Mouse (Mus musculus) T-helper 17 cell (primary cell): ENCODE data around the gene Mx1.

Source experiments
- in situ Hi-C, 2 experiments: fragments of 300-600 bp; cut with MboI, MseI; formaldehyde crosslinking; loops; 1 replicate in 1 of 2; 2 replicates in 1 of 2; pipeline ENCODE4 v1.15.1; 2025; ENCODE audit warnings: high pct_unique_total_duplicates in 2 of 2

Gene Mx1

DNA sequence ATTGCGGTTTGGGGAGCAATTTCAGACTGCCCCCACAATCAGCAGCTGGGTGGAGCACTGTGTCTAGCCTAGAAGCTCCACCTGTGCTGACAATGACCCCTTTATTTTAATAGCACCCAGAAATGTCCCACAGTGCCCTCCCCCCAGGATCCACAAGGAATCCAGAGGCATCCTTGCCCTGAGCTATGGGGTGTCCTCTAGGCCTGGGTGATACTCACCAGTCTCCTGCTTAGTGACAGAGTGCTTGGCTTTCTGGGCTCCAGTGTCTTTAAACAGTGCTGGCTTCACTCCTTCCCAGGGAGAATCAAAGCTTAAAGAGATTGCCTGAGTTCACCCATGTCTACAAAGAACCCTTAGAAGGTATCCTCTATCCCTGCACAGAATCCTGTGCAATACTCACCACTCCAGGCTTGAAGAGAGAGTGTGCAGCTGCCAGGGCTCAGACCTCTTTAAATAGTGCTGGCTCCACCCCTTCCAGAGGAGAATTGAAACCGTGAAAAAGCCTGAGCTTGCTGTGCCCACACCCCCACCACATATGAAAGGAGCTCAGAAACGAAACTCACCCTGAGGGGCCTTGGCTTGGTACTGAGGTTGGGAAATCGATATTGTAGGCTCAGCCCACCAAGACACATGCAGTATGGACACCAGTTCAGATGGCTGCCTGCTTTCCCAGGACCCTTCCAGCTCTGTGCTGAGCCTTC, at the start of gene Mx1:
TSS of gene Mx1 (minus strand) at position 427 of the 701 bp plus-strand sequence.
- in situ Hi-C loops: no loop called here

DNA sequence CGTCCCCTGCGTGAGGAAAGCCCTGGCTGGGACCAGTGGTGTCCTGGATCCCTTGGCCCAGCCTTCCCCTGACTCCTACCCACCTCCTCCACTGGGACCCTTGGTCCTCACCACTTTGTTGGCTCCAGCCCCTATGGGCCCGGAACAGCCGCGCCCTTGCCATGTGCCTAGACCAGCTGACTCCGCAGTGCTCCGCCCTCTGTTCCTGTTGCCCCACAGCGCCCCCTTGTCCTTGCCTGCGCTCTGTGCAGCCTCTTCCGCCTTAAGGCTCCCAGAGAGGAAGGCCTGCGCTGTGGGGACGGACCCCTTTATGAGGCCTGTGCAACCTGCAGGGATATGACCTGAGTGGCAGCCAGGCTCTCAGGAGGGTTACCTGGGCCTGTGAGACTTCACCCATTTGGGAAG, 49.6 kb upstream of the Mx1 start:
- in situ Hi-C loops: loop anchor here (5.0 to 10.0 kb wide), 2 partner anchors 70 to 498 kb away; no protein-coding TSS in a partner anchor

DNA sequence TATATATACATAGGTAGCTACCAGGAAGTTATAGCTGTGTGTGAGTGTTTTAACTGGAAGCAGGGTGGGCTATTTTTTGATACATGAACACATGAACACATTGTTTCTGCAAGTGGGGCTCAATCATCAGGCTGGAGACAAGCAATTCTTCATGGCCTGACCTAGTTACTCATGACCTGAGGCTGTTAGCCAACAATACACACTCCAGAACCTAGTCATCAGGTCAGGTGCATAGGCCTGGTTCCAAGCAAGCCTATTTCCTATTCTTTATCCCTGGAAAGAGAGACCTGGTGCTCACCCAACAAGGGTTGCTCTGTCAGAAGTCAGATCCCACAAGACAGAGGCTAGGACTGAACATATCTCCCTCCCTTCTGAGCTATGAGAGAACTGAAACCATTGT, 48.8 kb upstream of the Mx1 start:
- in situ Hi-C loops: loop anchor here (5.0 to 10.0 kb wide), 2 partner anchors 69 to 497 kb away; no protein-coding TSS in a partner anchor

DNA sequence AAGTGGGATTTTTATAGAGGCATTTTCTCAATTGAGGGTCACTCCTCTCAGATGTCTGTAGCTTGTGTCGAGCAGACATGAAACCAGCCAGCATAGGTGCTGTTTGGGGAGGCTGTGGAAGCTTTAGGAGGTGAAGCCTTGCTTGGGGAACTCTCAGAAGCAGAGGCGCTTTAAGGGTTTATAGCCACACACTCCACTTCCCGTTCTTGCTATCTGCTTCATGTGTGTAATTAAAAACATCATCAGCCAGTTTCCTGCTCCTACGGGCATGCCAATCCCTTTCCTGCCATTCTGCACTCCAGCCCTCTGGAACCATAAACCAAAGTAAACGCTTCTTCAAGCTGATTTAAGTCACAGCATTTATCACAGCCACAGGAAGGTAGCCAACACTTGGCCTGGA, 48.1 kb upstream of the Mx1 start:
- in situ Hi-C loops: loop anchor here (5.0 to 10.0 kb wide), 2 partner anchors 69 to 496 kb away; no protein-coding TSS in a partner anchor

DNA sequence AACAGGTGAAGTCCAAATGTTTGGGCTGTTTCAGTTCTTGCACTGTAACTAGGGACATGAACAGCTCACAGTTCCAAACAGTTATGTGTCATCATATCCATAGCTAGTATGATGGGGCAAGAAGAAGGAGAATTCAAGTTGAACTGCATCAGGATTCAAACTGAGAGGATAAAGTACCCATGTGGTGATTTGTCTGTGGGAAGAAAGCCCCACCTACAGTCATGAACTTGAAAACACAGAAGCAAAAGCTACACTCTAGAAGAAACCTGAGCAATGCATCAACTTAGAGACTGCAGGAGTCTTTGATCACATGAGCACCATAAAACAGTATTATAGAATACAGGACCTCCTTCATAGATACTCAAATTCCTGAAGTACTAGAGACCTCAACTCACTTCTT, 45.1 kb upstream of the Mx1 start:
- in situ Hi-C loops: no loop called here

DNA sequence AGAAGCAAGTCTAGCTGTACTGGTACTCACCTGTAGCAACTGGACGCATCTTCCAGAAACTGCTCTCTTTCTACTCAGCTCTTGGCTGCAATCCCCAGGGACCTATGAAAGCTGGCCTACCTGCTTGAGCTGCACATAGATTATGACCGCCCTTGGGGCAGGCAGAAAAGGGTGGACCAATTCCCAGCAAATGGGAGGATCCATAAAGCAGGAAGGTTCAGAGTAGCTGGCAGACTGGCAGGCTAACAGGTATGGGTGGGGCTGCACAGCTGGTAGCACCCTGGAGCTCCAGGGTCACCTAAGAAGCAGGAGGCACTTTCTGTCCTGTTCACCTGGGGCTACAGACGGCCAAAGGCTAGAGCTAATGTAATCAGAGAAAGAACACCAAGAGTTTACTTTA, 42.1 kb upstream of the Mx1 start:
- in situ Hi-C loops: no loop called here

DNA sequence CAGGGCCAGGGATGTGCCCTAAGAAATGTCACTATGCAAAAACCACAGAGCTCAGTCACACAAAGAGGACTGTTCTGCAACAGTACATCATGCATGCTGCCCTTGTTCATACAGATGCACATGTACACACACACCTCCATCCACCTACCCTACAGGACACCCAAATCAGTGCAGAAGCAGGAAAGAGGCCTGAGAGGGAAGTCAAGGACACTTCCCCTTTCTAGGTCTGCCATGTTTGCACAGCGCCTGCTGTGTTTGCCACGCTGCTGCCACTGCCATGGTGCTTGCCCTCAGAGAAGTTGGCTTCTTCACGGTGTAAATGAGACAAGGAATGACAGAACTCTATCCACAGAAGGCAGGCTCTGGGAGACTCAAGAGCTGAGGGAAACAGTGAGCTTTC, 41.1 kb upstream of the Mx1 start:
- in situ Hi-C loops: no loop called here

DNA sequence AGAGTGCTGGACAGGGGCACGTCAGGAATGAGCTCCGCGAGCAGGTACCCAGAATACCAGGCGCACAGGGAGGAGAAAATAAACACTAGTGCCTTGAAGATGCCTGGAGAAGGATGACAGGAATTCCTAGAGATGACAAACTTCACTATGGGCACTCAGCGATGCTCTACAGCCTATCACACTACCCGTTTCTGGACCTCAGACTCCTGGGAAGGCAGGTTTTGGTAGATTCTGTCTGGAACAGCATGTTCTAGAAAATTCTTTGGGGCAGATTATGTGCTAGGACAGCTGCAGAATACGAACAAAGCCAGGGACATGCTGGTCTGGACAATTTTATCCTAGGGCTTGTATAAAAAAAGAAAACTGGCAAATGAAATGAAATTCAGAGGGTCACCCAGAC, 38.2 kb upstream of the Mx1 start:
- in situ Hi-C loops: no loop called here

DNA sequence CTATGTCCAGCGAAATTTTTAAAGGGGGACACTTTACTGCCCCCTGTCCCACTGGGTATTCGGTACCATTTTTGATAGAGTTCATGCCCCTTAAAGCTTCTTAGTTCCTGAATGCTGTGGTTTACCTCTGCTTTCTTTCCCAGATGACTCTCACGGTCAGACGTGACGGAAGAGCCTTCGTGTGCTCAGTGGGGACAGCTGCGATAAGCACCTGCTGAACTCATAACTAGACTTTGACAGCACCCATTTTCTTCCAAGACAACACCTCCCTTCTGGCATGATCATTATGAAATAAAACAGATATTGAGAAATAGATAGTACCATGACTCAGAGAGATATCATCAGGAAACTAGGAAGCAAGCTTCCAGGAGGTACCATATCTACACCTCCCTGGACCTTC, 36.7 kb upstream of the Mx1 start:
- in situ Hi-C loops: no loop called here

DNA sequence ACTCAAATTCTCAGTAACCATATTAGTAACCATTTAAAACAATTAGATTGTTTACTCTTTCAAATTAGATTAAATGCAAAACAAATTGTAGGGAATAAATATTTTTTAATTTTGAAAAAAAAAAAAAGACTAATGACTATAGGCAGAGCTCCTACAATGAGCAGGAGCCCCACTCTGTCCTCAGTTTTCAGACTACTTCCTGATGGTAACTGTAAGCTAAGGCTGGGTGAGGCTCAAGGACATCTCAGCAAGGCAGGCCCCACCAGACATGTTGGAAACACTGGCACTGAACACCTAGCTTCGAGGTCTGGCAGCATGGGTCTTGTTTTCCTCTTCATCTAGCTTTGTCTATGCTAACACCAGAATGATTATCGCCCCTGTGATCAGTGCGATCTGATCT, 35.4 kb upstream of the Mx1 start:
- in situ Hi-C loops: no loop called here

DNA sequence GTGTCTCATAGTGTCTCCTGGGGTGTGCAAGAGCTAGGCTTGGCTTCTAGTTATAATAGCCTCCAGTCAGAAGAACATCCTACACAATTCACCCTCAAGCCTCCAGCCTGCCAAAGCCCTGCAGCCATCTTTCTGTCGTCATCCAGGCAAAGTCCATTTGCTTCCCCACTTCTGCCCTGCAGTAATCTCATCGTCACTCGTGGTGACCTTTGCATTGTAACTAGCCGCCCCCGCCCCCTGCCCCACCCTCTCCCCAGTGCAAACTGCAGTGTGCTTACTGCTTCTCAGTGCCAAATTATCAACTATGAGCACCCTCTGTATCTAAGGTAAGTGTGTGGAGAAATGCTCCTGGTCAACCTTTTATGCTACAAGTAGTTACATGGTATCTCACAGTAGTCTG, 35.0 kb upstream of the Mx1 start:
- in situ Hi-C loops: no loop called here

DNA sequence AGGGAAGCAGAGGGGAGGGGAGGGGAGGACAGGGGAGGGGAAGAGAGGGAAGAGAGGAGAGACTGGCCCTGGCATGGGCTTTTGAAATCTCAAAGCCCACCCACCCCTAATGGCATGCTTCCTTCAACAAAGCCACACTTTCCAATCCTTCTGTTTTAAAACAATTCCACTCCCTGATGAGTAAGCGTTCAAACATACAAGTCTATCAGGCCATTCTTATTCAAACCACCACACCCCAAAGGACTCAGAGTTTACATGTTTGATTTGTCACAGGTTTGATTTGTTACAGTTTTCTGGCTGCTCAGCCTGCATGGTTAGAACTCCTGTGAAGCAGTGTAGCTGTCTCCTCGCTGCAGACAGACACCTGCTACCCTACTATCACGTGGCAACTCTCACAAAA, 33.3 kb upstream of the Mx1 start:
- in situ Hi-C loops: no loop called here

DNA sequence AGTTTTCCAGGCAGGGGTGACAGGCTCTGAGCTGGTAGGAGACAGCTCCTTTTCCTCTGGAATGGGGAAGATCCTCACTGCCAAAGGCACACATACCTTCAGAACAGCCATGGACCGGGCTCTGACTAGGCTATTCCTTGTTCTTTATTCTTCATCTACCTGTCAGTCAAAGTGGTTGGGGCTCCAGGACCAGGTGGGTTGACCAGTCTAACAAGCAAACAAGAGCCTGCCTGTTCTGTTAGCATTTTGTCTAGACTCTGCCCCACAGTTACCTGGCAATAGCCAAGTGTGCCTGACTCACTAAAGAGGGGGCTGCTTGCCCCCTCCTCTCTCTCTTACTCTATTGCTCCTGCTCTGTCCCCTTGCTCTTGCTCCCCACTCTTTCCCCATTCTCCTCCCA, 29.7 kb upstream of the Mx1 start:
- in situ Hi-C loops: no loop called here

DNA sequence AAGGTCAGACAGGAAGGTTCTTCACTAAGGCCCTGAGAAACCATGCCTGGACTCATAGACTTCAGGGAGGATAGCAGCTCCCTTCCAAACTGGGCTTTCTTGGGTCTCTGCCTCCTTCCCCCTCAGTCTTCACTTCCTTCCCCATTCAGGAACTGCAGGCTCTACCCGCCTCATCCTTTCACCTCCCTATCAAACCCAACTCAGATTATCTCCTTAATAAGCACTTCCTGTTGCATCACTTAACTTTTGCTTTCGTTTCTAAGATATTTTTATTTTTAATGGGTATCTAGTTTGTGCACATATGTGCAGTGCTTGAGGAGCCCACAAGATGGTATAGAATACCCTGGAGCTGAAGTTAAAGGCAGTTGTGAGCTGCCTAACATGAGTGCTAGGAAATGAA, 15.9 kb upstream of the Mx1 start:
- in situ Hi-C loops: no loop called here

DNA sequence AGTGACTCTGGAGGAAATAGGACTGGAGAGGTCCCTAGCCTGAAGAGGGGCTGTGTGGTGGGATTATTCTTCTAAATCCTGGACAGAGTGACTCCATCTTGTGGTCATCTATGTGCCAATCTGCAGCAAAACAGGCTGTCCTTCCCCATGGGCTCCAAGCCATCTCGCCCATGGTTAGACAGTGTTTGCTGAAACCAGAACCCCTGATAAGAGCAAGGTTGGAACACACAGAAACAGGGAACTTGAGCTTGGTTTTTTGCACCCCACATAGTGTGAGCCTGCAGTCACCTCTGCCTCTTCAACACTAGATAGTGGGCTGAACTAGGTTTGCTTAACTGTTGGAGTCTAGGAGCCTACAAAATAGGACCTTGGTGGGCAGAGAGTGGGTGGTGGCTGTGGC, 13.8 kb upstream of the Mx1 start:
- in situ Hi-C loops: no loop called here

DNA sequence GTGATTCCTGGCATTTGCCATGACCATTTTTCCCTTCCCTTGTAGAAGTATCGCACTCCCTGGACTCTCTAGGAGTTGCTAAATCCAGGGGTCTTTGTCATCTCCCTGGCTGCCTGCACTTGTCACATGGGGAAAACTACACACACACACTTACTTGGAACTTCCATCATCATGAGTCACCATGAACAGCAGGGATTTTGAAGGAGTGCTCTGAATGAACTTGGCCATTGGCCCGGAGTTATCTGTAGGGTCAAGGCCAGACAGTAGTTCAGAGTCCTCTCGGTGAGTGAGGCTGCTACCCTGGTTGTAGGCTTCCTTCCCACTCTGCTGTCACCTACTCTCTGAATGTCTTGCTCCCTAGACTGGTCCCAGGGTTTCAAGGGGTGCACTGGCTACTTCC, 12.9 kb upstream of the Mx1 start:
- in situ Hi-C loops: no loop called here

DNA sequence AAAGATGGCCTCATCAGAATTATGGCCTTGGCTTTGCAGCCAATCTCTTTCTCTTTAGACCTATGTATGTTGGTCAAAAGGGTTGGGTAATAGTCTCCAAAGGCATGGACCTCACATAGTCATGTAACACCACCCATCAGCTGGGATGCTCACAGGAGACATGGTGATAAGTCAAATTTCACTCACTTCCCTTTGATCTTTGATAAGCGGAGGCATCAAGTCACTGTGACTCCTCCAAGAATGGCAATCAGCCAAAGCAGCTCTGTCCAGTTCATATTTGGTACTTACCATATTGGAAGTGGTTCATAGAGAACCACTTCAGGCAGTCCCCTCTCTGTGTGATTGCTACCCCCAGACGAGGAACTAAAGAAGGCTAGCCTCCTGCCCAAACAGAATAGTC, 12.0 kb upstream of the Mx1 start:
- in situ Hi-C loops: no loop called here

DNA sequence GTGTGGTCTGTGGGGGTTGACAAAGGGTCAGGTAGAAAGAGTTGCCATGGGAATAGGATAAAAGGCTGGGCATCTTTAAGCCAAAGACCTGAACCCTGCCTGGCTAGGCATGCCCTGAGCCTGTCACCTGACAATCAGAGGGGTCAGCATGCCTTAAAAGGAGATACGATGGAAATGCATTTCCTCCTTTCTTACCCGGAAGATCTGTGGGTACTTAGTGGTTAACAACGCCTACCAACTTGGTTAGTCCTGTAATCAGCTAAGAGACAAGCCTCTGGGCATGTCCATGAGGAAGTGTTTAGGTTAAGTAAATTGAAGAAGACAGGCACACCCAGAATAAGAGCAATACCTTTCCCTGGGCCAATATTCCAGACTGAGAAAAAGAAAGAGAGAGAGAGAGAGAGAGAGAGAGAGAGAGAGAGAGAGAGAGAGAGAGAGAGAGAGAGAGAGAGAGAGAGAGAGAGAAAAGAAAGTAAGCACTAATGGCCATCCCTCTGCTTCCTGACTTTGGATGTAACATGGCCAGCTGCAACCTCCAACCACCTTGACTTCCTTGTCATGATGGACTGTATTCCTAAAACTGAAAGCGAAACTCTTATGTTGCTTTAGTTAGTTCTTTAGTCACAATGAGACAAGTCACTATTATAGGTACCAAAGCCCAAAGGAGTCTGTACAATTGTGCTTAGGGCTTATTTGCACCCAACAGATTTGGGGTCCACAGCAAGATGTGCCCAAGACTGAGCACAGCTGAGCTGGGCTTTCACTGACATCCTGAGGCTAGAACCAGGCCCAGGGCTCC, 5.5 kb upstream of the Mx1 start:
- in situ Hi-C loops: no loop called here

DNA sequence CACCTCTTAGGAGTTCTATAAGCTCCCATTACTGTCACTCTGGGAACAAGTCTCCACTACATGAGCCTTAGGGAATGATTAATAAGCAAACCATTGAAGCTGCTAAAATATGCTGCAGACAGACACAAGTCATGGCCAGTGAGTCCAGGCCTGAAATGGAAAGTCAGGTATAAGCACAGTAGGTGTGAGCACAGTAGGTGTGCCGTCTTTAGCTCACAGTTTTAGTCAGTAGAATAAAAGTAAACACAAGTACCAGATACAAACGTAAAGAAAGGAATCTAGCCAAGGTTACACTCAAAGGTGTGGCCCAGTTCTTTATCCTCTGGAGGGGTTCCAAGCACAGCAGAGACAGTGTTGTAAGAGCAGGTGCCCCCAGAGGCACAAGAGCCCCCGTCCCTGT, 4.8 kb upstream of the Mx1 start:
- in situ Hi-C loops: no loop called here

DNA sequence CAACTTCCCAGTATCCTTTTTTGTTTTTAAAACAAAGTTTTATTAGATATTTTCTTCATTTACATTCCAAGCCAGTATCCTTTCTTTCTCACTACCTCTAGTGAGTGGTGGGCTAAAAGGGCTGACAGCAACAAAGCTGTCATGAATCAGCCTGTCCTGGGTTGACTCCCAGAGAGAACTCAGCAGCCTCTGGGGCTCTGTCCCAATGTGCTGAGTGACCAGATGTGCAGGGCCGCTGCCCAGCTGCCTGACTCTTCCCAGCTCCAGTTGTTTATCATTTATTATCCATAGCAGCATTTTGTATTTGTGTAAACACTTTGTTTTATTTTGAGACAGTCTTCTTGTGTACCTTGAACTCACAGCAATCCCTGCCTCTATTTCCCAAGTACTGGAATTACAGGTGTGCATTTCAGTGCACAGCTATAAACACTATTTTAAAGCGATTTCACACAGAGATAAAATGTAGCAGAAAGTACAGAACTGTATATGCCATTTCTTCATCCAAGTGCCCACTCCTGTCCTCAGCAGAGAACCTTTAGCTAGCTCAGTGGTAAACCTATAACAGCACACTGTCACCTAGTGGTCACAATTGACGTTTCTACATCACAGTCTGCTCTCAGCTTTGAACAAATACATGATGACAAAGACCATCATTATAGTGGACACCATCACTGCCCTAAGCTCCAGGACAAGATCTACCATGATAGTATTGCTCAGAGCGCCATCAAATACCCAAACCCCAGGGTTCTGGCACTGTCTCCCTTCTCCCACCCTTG, 3.7 kb upstream of the Mx1 start:
- in situ Hi-C loops: no loop called here

DNA sequence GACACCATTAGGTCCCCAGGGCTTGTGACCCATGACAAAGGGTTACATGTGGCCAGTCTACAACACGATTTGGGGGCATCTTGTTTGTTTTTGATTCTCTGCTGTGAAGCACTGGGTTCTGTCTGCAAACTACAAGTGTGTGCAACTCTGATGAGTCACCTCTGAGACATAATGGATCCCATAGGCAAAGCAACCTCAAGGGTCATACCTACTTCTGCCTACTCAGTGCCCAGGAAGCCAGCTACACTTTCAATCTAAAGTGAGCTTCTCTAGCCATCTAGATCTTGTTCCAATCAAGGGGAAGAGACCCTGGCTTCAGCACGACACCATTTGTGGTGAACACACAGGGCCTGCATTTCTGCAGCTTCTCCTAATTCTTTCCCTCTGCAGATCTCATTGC, 1.4 kb downstream of the Mx1 start:
- in situ Hi-C loops: no loop called here

DNA sequence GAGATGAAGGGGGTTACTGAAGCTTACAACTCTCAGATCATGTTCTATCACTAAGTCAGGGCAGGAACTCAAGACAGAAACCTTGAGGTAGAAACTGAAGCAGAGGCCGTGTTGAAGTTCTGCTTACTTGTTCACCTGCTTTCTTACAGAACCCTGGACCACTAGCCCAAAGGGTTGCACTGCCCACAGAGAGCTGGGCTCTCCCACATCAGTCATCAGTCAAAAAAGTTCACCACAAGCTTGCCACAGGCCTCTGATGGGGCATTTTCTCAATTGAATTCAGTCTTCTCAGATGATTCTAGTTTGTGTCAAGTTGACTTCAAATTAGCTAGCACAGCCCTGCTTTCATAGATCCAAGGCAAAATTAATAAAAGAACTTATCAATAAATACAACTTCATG, 2.9 kb downstream of the Mx1 start:
- in situ Hi-C loops: no loop called here
